Mouse (Mus musculus) lung, embryonic 14.5 days (tissue): ENCODE measurements at regions not wholly inside any gene's neighbourhood (a gene's known extent, or its start where the extent isn't known, plus 50 kb on each side); places are given as distances from the start of the nearest gene placed in this dataset.

Source experiments
- ATAC-seq: fragments of 200-750 bp; cut with Nextera tagmentation; 2 replicates; pipeline ENCODE4 v1.8.0; 2017; ENCODE audit warnings: mild to moderate bottlenecking, moderate TSS enrichment, moderate library complexity; ENCODE audit not compliant: insufficient read depth
- DNase-seq: peaks from one replicate; pipeline ENCODE4 v3.0.0-alpha.2; 2015
- H3K27ac ChIP-seq: fragments of 300-500 bp; sonication (generic); 2 replicates; pipeline ENCODE4 v1.5.1; 2014; ENCODE audit warnings: low read depth, mild to moderate bottlenecking, moderate library complexity
- H3K27me3 ChIP-seq: fragments of 300-500 bp; sonication (generic); 2 replicates; pipeline ENCODE4 v1.6.1; 2014; ENCODE audit warnings: low read length, control low read depth; ENCODE audit not compliant: insufficient read depth
- H3K36me3 ChIP-seq: fragments of 300-500 bp; sonication (generic); 2 replicates; pipeline ENCODE4 v1.6.1; 2014; ENCODE audit warnings: control low read depth; ENCODE audit not compliant: insufficient read depth
- H3K4me1 ChIP-seq: fragments of 300-500 bp; sonication (generic); 2 replicates; pipeline ENCODE4 v1.6.1; 2014; ENCODE audit warnings: antibody characterized with exemption, control low read depth; ENCODE audit not compliant: insufficient read depth
- H3K4me2 ChIP-seq: fragments of 300-500 bp; sonication (generic); 2 replicates; pipeline ENCODE4 v1.6.1; 2014; ENCODE audit warnings: mild to moderate bottlenecking
- H3K4me3 ChIP-seq: fragments of 300-500 bp; sonication (generic); 2 replicates; pipeline ENCODE4 v1.5.1; 2014; ENCODE audit warnings: low read depth, low read length
- H3K9ac ChIP-seq: fragments of 300-500 bp; sonication (generic); 2 replicates; pipeline ENCODE4 v1.6.1; 2014
- H3K9me3 ChIP-seq: fragments of 300-500 bp; sonication (generic); 2 replicates; pipeline ENCODE4 v1.6.1; 2016; ENCODE audit warnings: low read depth, low read length, control low read depth
- CTCF ChIP-seq: IDR thresholded peaks from 2 replicates; pipeline ENCODE4 v1.5.1; 2016; ENCODE audit warnings: antibody characterized with exemption, low read depth
- WGBS: fragments of 180-500 bp; shearing (Covaris S2); extraction: QIAGEN DNeasy Blood & Tissue Kit; methylation state at CpG from one replicate; pipeline ENCODE4 v1.1.7; 2014; 5-methylcytosine and 5-hydroxymethylcytosine counted together

DNA sequence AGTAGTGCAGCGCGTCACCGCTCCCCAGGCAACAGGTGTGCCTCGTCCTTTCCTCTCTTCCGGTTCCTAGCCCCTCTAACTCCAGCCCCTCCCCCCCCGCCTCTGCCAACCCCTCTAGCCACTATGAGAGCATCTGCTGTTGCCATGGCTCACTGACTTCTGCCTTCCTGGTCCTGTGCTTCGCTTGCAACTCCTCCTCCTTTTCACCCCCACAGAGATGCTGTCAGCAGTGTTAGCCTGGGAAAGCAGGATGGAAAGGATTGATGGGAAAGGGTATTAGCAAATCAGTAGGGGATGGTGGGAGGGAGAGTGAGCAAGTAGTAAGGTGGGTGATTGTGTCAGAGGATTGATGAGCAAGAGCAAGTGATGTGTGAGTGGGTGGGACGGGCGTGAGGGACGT lies 178.7 kb upstream of the Dnajc24 start:
- Histone ChIP-seq H3K27ac (no peak overlapping the region), H3K4me2 (no peak overlapping the region), H3K27me3 (0 out of 2 replicates have a peak, but pooled peaks cover 3% of the 10 kb centered on the region), H3K4me3 (no peak overlapping the region), H3K36me3 (no peaks in the 10 kb centered on the region), H3K9me3 (no peaks in the 10 kb centered on the region), H3K9ac (no peak overlapping the region), H3K4me1 (no peaks in the 10 kb centered on the region)
- WGBS = 9% methylated on average over 9 of the region's 10 CpGs
- no peak for TF ChIP-seq CTCF
- ATAC-seq (no peak), DNase-seq (no peak)

DNA sequence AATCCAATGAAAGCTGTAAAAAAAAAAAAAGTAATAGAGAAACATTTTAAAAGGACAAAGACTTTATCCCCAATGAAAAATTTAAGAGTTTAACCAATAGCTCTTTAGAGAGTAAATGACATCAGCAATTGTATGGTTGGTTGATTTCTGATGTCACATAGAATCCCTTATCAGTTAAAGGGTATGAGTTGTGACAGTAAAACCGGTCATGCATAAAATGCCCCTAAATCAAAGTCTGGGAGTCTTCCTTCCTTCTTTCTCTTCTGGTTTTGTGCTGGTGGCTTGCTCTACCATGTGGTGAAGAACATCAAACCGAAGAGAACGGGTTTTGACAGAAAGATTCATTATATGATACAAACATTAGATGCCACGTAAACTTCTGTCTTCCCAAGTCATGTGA lies 159.3 kb upstream of the Dnajc24 start:
- DNase-seq = no peak
- Histone ChIP-seq H3K36me3 (no peaks in the 10 kb centered on the region), H3K4me2 (no peak overlapping the region), H3K27me3 (no peaks in the 10 kb centered on the region), H3K9ac (no peak overlapping the region), H3K27ac (no peak overlapping the region), H3K4me1 (no peaks in the 10 kb centered on the region), H3K9me3 (no peaks in the 10 kb centered on the region), H3K4me3 (no peak overlapping the region)
- 58% methylated on average over 4 of the region's 4 CpGs for WGBS
- no peak for TF ChIP-seq CTCF
- ATAC-seq = no peak

DNA sequence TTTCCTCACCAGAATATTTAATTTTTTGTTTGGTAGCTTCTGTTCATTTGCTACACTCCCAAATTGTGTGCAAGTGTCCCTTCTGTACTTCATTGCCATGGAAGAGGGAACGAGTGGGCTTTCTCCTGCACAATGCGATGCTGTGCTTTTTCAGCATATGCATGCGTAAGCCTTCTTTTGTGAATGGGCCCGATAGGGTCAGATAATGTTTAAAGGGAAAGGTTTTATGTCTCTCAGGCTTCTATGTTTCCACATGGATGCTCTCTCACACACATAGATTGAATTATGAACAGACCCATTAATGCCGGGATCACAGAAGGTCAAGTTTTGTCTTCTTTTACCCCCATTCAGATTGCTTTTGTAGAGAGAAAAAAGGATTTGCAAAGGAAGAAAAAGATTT lies 158.5 kb upstream of the Dnajc24 start:
- Histone ChIP-seq H3K27me3 (no peaks in the 10 kb centered on the region), H3K9me3 (no peaks in the 10 kb centered on the region), H3K4me3 (no peak overlapping the region), H3K27ac (no peak overlapping the region), H3K4me2 (no peak overlapping the region), H3K36me3 (no peaks in the 10 kb centered on the region), H3K4me1 (no peaks in the 10 kb centered on the region), H3K9ac (no peak overlapping the region)
- no peak for TF ChIP-seq CTCF
- WGBS = 87% methylated on average over 5 of the region's 5 CpGs
- no peak for ATAC-seq
- DNase-seq = no peak

DNA sequence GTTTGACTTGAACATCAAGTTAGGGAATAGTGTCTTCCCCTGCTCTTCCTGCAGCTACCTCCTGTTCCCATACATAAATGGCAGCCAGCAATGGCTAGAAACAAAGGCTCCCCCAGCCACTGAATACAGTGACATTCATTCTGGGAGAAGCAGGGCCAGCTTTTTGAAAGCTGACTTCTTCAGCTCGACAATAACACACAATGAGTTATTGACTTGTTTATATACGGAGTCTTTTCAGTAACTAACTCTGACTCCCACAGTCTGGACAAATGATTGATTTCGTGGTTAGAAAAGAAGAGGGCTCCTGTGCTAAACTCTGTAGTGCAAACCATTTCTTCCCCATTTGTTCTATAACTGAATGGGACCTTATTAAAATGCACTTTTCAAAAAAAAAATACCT lies 146.4 kb upstream of the Dnajc24 start:
- no peak for TF ChIP-seq CTCF
- Histone ChIP-seq H3K27ac (no peak overlapping the region), H3K4me1 (no peaks in the 10 kb centered on the region), H3K9ac (no peak overlapping the region), H3K27me3 (no peaks in the 10 kb centered on the region), H3K4me2 (no peak overlapping the region), H3K4me3 (no peak overlapping the region), H3K9me3 (no peaks in the 10 kb centered on the region), H3K36me3 (no peaks in the 10 kb centered on the region)
- DNase-seq (no peak), ATAC-seq (no peak)
- WGBS = 44% methylated on average over 3 of the region's 3 CpGs

DNA sequence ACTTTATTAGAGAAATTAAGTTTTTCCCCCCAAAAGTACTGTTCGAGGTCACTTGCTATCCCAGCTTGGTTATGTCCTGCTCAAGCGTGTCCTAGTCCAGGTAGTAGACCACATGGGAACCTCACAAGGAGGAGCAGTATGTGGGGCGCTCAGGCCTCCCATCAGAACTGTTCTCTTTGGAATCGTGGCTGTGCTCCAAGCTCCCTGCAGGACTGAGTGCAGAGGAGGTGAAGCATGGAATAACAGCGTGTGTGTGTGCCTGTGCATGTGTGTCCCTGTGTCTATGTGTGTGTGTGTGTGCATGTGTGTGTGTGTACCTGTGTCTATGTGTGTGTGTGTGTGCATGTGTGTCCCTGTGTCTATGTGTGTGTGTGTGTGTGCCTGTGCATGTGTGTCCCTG lies 137.6 kb upstream of the Dnajc24 start:
- Histone ChIP-seq H3K4me3 (no peak overlapping the region), H3K9ac (no peak overlapping the region), H3K4me2 (no peak overlapping the region), H3K9me3 (no peaks in the 10 kb centered on the region), H3K36me3 (no peaks in the 10 kb centered on the region), H3K4me1 (no peaks in the 10 kb centered on the region), H3K27me3 (no peaks in the 10 kb centered on the region), H3K27ac (no peak overlapping the region)
- DNase-seq (no peak), ATAC-seq (no peak)
- TF ChIP-seq CTCF = no peak
- WGBS = 82% methylated on average over 5 of the region's 5 CpGs

DNA sequence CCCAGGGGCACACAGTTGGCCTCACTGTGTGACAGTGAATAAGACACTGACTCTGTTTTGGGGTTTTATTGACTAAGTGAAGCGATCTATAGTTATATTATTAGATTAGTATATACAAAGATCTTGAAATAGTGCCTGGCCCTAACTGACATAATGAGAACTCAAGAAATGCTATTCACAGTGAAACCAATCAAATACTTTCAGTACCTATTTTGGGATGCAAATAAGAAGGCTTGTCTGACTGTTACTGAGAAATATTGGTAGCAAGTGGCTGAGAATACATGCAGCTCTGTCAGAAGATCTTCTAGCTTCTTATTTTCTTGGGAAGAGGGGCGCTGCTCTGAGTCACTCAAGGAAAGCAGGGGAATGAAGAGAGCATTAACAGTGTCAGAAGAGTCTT lies 97.7 kb upstream of the Dnajc24 start:
- Histone ChIP-seq H3K36me3 (no peaks in the 10 kb centered on the region), H3K4me1 (no peaks in the 10 kb centered on the region), H3K9me3 (no peaks in the 10 kb centered on the region), H3K9ac (no peak overlapping the region), H3K27me3 (no peaks in the 10 kb centered on the region), H3K4me2 (no peak overlapping the region), H3K4me3 (no peak overlapping the region), H3K27ac (no peak overlapping the region)
- DNase-seq (no peak), ATAC-seq (no peak)
- WGBS = 78% methylated on average over 2 of the region's 2 CpGs
- no peak for TF ChIP-seq CTCF

DNA sequence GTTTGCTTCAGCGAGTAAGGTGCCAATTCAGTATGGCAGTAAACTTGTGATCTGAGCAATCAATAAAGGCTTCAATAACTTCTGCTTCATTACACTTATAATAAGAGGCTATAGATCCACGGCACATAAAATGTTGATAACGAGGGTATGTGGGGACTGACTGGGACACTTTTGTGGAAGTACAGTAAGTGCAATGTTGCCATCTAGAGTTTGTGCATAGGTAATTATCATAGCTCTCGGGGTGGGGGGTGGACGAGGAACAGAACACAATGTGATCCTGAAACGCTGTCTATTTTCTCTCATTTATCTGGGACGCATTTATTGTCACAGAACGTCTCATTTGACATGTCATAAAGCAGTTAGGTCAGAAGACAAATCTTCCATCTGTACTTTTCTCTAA lies 82.8 kb upstream of the Dnajc24 start:
- no peak overlapping the region for H3K4me2 ChIP-seq
- H3K4me1 ChIP-seq = no peaks in the 10 kb centered on the region
- no peak overlapping the region for H3K4me3 ChIP-seq
- H3K27me3 ChIP-seq = no peaks in the 10 kb centered on the region
- H3K27ac ChIP-seq = no peak overlapping the region
- no peaks in the 10 kb centered on the region for H3K9me3 ChIP-seq
- WGBS = 49% methylated on average over 8 of the region's 8 CpGs
- H3K36me3 ChIP-seq = no peaks in the 10 kb centered on the region
- H3K9ac ChIP-seq = no peak overlapping the region
- TF ChIP-seq CTCF = no peak
- DNase-seq (no peak), ATAC-seq (no peak)
